Comparison of ENCODE assay signal across 9 mouse cellular contexts in genomic region chr9:89736932-89737705, GRCm38 (mm10). TPM values are rescaled to one million over a fixed set of nuclear protein-coding genes. Genes with fewer than 3 reads are reported as not detected.
A peak's percentile ranks its signal among the peaks of the same experiment; 100 is the strongest.
DNase-seq lines count a peak whose midpoint lies in the region; ATAC-seq lines count a peak whose summit lies in the region.
"Had no signal": no experiment of that assay in that cellular context is flagged by ENCODE, and none has a peak within 500 bp of the region (broad histone marks: within the 10 kb centered on the region; RNA-seq: fewer than 3 reads in every experiment).

No protein-coding gene starts in this region.

- ATAC-seq in forebrain, embryonic 14.5 days: peak; percentile 55; the same call in 1 of the 2 replicates
- ATAC-seq in kidney, embryonic 16.5 days (ENCODE audit: low FRiP score, low TSS enrichment): peak; percentile 87; the same call in 1 of the 2 replicates
- ATAC-seq in megakaryocyte-erythroid progenitor cell, adult 5-6 weeks (replicated peaks; ENCODE audit: low FRiP score, low TSS enrichment, poor library complexity, severe bottlenecking): peak; percentile 94
- peak; percentile 67; the same call in 1 of the 2 replicates for ATAC-seq in stomach, embryonic 14.5 days (ENCODE audit: insufficient number of reproducible peaks, insufficient read depth, low FRiP score, low read depth)
- ATAC-seq in cerebellum, adult (ENCODE audit: insufficient number of reproducible peaks, low FRiP score, low TSS enrichment): no peak

- H3K27ac ChIP-seq in heart, embryonic 10.5 days: no peak overlapping the region
- no peak overlapping the region for H3K27ac ChIP-seq in forebrain, embryonic 14.5 days (ENCODE audit: low read depth, low read length)
- H3K27ac ChIP-seq in kidney, embryonic 16.5 days (ENCODE audit: low read length): no peak overlapping the region
- no peak overlapping the region for H3K27ac ChIP-seq in stomach, embryonic 14.5 days (ENCODE audit: low read length)

- peaks cover 13% of the 10 kb centered on the region for H3K27me3 ChIP-seq in heart, embryonic 10.5 days (ENCODE audit: insufficient read depth, poor library complexity, severe bottlenecking)
- peaks cover 13% of the 10 kb centered on the region; the same call in 1 of the 2 replicates for H3K27me3 ChIP-seq in forebrain, embryonic 14.5 days (replicated peaks; ENCODE audit: control insufficient read depth, insufficient read depth, low read length)
- peaks cover 9% of the 10 kb centered on the region for H3K27me3 ChIP-seq in kidney, embryonic 16.5 days (ENCODE audit: insufficient read depth, low read length)
- H3K27me3 ChIP-seq in stomach, embryonic 14.5 days (ENCODE audit: control insufficient read depth, insufficient read depth, low read length): no peaks in the 10 kb centered on the region

- H3K4me2 ChIP-seq in forebrain, embryonic 14.5 days (ENCODE audit: low read length): peak overlapping the region; percentile 34
- no peak overlapping the region for H3K4me2 ChIP-seq in kidney, embryonic 16.5 days (replicated peaks; ENCODE audit: low read depth, low read length)
- no peak overlapping the region for H3K4me2 ChIP-seq in stomach, embryonic 14.5 days (replicated peaks; ENCODE audit: low read depth, low read length)

- no peak overlapping the region for H3K9ac ChIP-seq in forebrain, embryonic 14.5 days (ENCODE audit: low read length)
- H3K9ac ChIP-seq in kidney, embryonic 16.5 days (replicated peaks; ENCODE audit: low read length): no peak overlapping the region
- H3K9ac ChIP-seq in stomach, embryonic 14.5 days (replicated peaks; ENCODE audit: low read depth, low read length): no peak overlapping the region

- no peaks in the 10 kb centered on the region for H3K36me3 ChIP-seq in heart, embryonic 10.5 days
- H3K36me3 ChIP-seq in forebrain, embryonic 14.5 days (ENCODE audit: control insufficient read depth, insufficient read depth, low read length): no peaks in the 10 kb centered on the region
- no peaks in the 10 kb centered on the region for H3K36me3 ChIP-seq in kidney, embryonic 16.5 days (ENCODE audit: insufficient read depth, low read length)
- H3K36me3 ChIP-seq in stomach, embryonic 14.5 days (ENCODE audit: control insufficient read depth, insufficient read depth, low read length): no peaks in the 10 kb centered on the region

- intact Hi-C loops in heart, postnatal 25 days (cut with DNase I): no loop called here

- 8% methylated on average over 20 of the region's 20 CpGs for WGBS in heart, embryonic 10.5 days
- 4% methylated on average over 20 of the region's 20 CpGs for WGBS in forebrain, embryonic 14.5 days
- WGBS in kidney, embryonic 16.5 days: 8% methylated on average over 20 of the region's 20 CpGs
- 8% methylated on average over 20 of the region's 20 CpGs for WGBS in stomach, embryonic 14.5 days

- no peaks in the 10 kb centered on the region for H3K9me3 ChIP-seq in heart, embryonic 10.5 days
- no peaks in the 10 kb centered on the region for H3K9me3 ChIP-seq in forebrain, embryonic 14.5 days (replicated peaks; ENCODE audit: control insufficient read depth, low read length)
- H3K9me3 ChIP-seq in kidney, embryonic 16.5 days (ENCODE audit: low read length): no peaks in the 10 kb centered on the region
- no peaks in the 10 kb centered on the region for H3K9me3 ChIP-seq in stomach, embryonic 14.5 days (ENCODE audit: control insufficient read depth, low read depth, low read length)

- H3K4me1 ChIP-seq in heart, embryonic 10.5 days: no peaks in the 10 kb centered on the region
- H3K4me1 ChIP-seq in forebrain, embryonic 14.5 days (ENCODE audit: control insufficient read depth, insufficient read depth, low read length): 0 out of 2 replicates have a peak, but pooled peaks cover 2% of the 10 kb centered on the region
- no peaks in the 10 kb centered on the region for H3K4me1 ChIP-seq in kidney, embryonic 16.5 days (ENCODE audit: insufficient read depth, low read length)
- no peaks in the 10 kb centered on the region for H3K4me1 ChIP-seq in stomach, embryonic 14.5 days (ENCODE audit: control insufficient read depth, insufficient read depth, low read length)

- H3K4me3 ChIP-seq in heart, embryonic 10.5 days: no peak overlapping the region
- H3K4me3 ChIP-seq in forebrain, embryonic 14.5 days (ENCODE audit: low read depth, low read length): no peak overlapping the region
- no peak overlapping the region for H3K4me3 ChIP-seq in kidney, embryonic 16.5 days (ENCODE audit: low read length)
- no peak overlapping the region for H3K4me3 ChIP-seq in stomach, embryonic 14.5 days (ENCODE audit: low read depth, low read length)

- DNase-seq in heart, embryonic 10.5 days (ENCODE audit: low spot score): peak; percentile 87
- no peak for DNase-seq in heart, postnatal 25 days (ENCODE audit: low spot score)
- peak; percentile 7 for DNase-seq in adrenal gland, adult 8-10 months
- DNase-seq in forebrain, embryonic 14.5 days (ENCODE audit: low spot score): peak; percentile 31

RNA-seq across cellular contexts. Expression of gene Ankrd34c, which starts 1.2 kb away (rescaled TPM):
- polyA plus RNA-seq in heart, embryonic 10.5 days (2016; fragmentation: Nextera tagmentation; extraction: Ambion mirVana): not detected in 2 replicates
- total RNA-seq in heart, postnatal 25 days (2021): not detected
- under 1 TPM in 1 of 4 experiments, not detected in 3; 0.10 TPM for total RNA-seq in adrenal gland, adult 8-10 months (2022)
- 0.03 and 0.28 TPM in 2 replicates for polyA plus RNA-seq in forebrain, embryonic 14.5 days (2014; fragmentation: Nextera tagmentation; extraction: Ambion mirVana)
- not detected in 2 replicates for polyA plus RNA-seq in kidney, embryonic 16.5 days (2015; fragmentation: Nextera tagmentation; extraction: Ambion mirVana)
- total RNA-seq in megakaryocyte-erythroid progenitor cell, adult 5-6 weeks (2014; fragmentation: Nextera tagmentation): not detected in 2 replicates
- not detected in 2 replicates for total RNA-seq in megakaryocyte-erythroid progenitor cell, adult 5-6 weeks (2017)
- not detected in 2 replicates for polyA plus RNA-seq in stomach, embryonic 14.5 days (2014; fragmentation: Nextera tagmentation; extraction: Ambion mirVana)
- polyA plus RNA-seq: heart, embryonic 14.5 days had no signal

RNA-seq across cellular contexts. Expression of gene Tmed3, which starts 32.3 kb away (rescaled TPM):
- polyA plus RNA-seq in heart, embryonic 10.5 days (2016; fragmentation: Nextera tagmentation; extraction: Ambion mirVana): 64.7 and 64.9 TPM in 2 replicates
- 10 to 100 TPM; 21.2 to 28.0 TPM for total RNA-seq in heart, postnatal 25 days (2021)
- 100 to 1,000 TPM in 2 of 4 experiments, 10 to 100 TPM in 2; 78.4 to 109 (median 94.6) TPM for total RNA-seq in adrenal gland, adult 8-10 months (2022)
- 54.7 and 57.8 TPM in 2 replicates for polyA plus RNA-seq in forebrain, embryonic 14.5 days (2014; fragmentation: Nextera tagmentation; extraction: Ambion mirVana)
- polyA plus RNA-seq in kidney, embryonic 16.5 days (2015; fragmentation: Nextera tagmentation; extraction: Ambion mirVana): 102 and 112 TPM in 2 replicates
- 38.7 and 50.5 TPM in 2 replicates for total RNA-seq in megakaryocyte-erythroid progenitor cell, adult 5-6 weeks (2014; fragmentation: Nextera tagmentation)
- 60.0 and 63.7 TPM in 2 replicates for total RNA-seq in megakaryocyte-erythroid progenitor cell, adult 5-6 weeks (2017)
- 121 and 123 TPM in 2 replicates for polyA plus RNA-seq in stomach, embryonic 14.5 days (2014; fragmentation: Nextera tagmentation; extraction: Ambion mirVana)
